Mouse (Mus musculus): ENCODE measurements around the gene Dph3.

GRCm38 (mm10) chr14:32097691-32098090 is 12.2 kb upstream of the Dph3 start:
- TF ChIP-seq GATA1 (IDR thresholded peaks at IDR 0.05; ENCODE audit: low read length) = no peak
- TF ChIP-seq TAL1 (IDR thresholded peaks at IDR 0.05; ENCODE audit: low read length) = no peak
